Mouse (Mus musculus): ENCODE data around the gene Card19.

DNA sequence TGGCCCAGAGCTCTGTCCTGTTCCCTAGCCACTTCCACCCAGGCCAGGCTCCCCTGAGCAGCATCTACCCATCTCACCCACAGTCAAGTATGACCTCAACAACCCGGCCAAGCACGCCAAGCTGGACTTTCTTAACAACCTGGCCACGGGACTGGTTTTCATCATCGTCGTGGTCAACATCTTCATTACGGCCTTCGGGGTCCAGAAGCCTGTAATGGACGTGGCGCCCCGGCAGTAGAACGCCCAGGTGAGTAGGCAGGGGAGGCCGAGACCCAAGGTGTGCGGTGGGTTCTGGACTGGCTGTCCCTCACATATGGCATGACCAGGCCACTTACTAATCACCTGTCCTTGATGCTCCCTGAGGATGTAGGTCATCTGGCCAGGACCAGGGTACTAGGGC lies 21.0 kb downstream of the Card19 start:
- TF ChIP-seq CTCF (conservative IDR thresholded peaks at IDR 0.05; ENCODE audit: insufficient read depth, insufficient read length, low read depth, low read length) (no peak), POLR2A (IDR thresholded peaks at IDR 0.05; ENCODE audit: low read depth, low read length) (no peak)

Measured in kidney, adult 2 months (tissue).